Mouse (Mus musculus) layer of hippocampus, adult 18-20 months (tissue): ENCODE measurements around the gene Shank2. TPM values are rescaled to one million over a fixed set of nuclear protein-coding genes. Genes with fewer than 3 reads are reported as not detected.

ENCODE experiments used
- DNase-seq, 2 experiments: peaks; one replicate each; pipeline ENCODE4 v3.0.0; 2022; ENCODE audit warnings: low spot score in 2 of 2
- total RNA-seq, 2 experiments: library from RNA; stranded (reverse); gene quantifications; 2 replicates each; pipeline ENCODE4 v1.2.3; 2021

Shank2 gene
- total RNA-seq, 2 experiments from 2014 or later, result 119 to 122 TPM

GRCm38 (mm10) chr7:144029246-144029645 is 27.5 kb downstream of the Shank2 start:
- no peak for DNase-seq

DNA sequence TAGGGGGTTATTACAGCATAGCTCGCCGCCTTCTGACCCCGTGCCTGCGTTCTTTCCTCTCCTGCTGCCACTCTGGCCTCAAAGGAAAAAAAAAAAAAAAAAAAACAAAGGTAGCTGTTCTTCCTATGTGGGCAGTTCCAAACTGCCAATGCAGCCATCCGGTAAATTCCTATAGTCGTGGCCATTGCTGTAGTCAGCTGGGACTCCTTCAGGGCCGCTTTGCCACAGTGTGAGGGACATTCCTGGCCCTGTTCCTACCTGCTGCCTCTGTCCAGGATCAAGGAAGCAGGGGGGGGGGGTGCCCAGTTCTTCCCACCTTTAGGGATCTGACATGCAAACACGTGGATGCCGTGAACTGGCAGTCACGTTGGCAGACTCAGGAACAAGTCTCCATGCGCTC is 29.1 kb downstream of the Shank2 start:
- DNase-seq, result no peak

GRCm38 (mm10) chr7:144031611-144032010 is 29.9 kb downstream of the Shank2 start:
- no peak for DNase-seq

DNA sequence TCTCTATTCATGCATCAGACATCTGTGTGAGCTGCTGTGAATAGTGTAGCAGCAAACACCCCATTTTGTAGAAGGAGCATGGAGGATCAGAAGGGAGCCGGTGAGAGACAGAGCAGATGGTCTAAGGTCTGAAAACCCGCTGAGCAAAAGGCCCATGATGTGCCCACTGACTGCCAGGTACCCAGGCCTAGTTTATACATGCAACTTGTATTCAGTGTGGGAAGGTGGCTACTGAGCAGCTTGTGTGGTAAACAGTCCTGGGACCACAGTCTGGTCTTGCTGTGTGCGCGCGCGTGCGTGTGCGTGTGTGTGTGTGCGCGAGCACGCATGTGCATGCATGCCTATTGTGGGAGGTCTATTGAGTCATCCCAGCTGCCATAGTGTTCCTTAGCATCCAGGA is 35.8 kb downstream of the Shank2 start:
- DNase-seq, result peak in 1 of 2 experiments; percentile 30

DNA sequence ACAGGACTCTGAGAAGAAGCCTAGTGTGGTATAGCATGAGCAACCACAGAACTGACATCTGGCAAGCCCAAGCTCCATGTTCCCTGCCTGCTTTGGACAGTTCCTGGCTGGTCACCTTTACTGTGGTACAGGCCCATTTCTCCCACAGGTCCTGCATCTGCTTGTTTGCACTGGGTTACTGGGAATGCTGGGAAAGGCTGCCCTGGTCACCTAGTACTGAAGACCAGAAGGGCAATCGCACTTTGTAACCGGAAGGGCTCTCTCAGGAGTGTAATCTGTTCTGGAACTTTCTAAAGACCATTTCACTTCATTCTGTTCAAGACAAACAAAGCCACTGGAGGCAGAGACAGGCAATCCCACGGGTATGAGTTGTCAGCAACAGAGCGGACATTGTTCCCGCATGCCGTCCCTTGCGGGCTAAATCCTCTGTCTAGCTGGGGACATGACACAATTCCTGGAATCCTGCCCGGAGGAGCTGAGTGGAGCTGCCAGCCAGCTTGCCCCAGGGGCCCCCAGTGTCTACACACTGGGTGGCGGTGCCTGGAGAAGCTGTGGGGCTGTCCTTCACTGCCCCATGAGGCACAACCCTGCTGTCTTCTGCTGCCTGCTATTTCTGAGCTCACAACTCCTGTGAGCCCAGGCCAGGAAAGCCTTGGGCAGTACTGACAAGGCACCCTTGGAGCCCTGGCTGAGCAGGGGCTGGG is 36.4 kb downstream of the Shank2 start:
- peak; percentile 27 to 65 for DNase-seq

DNA sequence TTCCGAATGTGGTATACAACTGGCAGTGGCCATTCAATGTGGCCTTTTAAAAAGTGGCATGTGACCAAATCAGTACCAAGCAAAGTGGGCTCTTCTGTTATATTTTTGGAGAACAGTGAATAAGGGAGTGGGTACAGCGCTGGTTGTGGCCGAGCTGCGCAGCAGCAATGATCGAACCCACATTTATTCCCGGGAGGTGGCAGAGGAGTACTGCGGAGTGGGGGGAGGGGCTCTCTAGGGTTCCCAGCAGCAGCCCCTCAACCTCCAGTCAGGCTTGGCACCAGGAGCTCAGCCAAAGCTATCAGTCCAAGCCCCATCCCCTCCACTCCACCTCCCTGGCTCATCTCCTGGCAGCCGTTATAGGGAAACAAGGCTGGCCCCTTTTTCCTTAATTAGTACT is 37.0 kb downstream of the Shank2 start:
- no peak for DNase-seq

DNA sequence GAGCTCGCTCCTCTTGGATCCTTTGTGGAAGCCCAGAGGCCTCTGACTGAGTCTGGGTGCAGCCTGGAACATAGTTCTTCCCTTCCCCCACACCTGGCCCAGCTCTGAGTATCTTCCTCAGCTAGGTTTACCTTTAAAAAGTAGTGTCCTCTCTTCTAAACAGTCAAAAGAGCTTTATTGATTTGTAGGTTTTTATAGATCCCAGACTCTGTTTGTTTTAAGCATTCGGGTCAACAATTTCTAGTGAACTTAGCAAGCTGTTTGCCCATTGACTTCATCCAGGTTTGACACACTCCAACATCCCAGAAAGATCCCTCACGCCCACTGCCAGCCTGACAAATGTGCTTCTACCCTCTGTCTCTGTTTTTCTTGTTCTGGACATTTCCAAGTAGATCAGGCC is 38.6 kb downstream of the Shank2 start:
- DNase-seq, result no peak

- no peak for DNase-seq
These were observed 50.3 kb downstream of the Shank2 start for GRCm38 (mm10) chr7:144052076-144052475.

GRCm38 (mm10) chr7:144055188-144055587 is 53.5 kb downstream of the Shank2 start:
- no peak for DNase-seq

DNA sequence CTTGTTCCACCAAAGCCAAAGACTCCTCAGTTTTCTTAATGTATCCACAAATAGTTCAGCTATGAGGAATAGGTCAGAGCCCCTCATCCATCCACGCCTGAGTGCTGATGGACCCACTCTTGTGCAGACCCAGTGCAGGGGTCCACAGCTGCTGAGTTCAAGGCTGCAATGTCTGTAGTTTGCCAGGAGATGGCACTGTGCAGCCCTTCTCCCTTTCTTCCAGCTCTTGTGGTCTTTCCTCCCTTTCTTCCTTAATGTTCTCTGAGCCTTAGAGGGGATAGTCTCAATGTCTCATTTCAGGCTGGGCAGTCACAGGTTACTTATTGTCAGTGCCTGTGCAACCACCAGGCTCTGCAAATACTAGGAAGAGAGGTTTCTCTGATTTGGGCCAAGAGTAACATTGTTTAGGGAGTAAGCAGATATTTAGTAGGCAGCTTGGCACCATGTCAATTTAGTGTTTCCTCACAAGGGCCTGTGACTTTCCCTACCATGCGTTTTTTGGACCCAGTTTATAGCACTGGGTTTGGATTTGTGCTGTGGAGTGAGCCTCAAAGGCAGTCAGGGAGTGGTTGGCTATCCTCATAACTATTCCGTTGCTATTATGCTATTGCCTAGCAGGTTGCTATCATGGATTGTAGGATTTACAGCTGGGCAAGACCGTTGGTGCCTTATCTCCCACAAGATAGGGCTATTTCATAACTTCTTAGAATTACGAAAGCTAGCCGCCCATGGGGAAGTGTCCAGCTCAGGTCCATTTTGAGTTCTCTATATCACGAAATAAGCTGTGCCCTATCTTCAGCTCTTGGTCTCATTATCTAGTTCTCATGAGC is 54.2 kb downstream of the Shank2 start:
- no peak for DNase-seq

- no peak for DNase-seq
These were observed 68.6 kb downstream of the Shank2 start for GRCm38 (mm10) chr7:144070162-144070949.

- peak in 1 of 2 experiments; percentile 63 for DNase-seq
These were observed 70.5 kb downstream of the Shank2 start for GRCm38 (mm10) chr7:144072219-144072618.

DNA sequence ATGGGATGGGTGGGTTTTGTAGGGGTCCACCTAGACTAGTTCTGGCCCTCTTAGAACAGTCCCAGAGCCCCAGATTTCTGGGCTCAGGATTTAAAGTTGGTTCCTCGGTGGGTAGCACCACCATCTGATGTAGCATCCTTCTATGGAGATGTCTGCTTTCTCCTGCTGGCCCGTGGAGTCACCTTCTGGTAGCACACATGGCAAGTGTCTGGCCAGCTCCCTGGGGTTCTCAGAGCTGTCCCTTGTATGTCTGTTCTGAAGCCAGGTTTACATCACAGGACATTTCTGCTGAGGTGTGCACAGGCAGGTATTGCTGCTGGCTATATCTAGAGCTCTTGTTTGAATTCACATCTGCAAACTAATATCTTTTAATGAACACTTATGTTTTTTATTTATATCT is 71.1 kb downstream of the Shank2 start:
- no peak for DNase-seq

- peak; percentile 47 to 76 for DNase-seq
These were observed 73.0 kb downstream of the Shank2 start for GRCm38 (mm10) chr7:144074718-144075117.

DNA sequence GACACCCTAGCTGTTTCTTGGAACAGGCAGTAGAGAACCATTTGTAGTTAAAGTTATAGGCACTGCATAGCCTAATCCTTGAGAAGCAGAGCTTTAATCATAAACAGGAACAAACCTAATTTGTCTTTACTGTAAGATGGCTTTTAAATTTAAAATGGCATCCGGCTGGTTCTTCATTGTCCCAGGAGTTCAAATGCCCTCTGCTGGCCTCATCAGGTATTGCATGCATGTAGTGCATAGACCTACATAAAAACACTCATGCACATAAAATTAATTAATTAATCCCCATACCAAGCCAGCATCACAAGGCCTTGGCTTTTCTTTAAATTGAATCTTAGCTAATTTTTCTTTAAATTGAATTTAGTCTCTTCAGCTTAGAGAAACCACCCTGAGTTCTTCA is 76.9 kb downstream of the Shank2 start:
- DNase-seq, result no peak

DNA sequence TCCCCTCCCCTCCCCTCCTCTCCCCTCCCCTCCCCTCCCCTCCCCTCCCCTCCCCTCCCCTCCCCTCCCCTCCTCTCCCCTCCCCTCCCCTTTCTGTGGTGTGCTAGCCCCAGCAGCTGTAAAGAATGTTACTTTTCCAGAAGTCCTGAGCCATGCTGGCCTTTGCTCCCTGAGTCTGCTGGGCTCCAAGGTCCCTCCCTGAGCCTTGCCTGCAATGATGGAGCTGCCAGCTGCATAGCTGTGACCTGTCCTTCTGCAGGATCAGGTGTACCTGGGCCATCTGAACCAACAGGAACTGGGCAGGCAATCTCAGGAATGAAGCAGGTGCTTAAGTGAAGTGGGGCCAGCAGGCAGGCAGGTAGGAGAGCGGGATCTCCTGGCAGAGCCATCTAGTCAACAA is 78.1 kb downstream of the Shank2 start:
- DNase-seq, result no peak

- DNase-seq, result peak in 1 of 2 experiments; percentile 46
These were observed 79.7 kb downstream of the Shank2 start for GRCm38 (mm10) chr7:144081448-144081847.

GRCm38 (mm10) chr7:144081963-144082362 is 80.2 kb downstream of the Shank2 start:
- DNase-seq, result no peak

DNA sequence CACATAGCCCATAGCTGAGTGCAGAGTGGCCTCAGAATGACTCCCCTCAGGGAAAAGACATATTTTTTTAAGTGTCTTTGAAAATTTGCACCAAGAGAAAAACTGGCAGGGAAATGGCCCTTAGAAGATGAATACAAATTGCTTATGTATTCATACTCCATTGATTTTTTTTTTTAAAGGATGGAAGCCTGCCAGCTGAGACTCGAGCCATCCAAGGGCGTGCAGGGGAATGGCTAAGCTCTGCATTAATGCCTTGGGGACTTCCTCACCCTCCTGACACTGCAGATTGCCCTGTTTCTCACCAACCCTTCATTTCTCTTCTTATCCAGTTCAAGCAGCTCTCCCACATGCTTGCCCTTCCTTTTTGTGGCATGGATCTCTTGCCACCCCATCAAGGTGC is 85.5 kb downstream of the Shank2 start:
- no peak for DNase-seq

- DNase-seq, result no peak
These were observed 92.4 kb downstream of the Shank2 start for GRCm38 (mm10) chr7:144094132-144094531.

GRCm38 (mm10) chr7:144097314-144097713 is 95.6 kb downstream of the Shank2 start:
- DNase-seq, result no peak
